Mouse (Mus musculus) heart, postnatal 0 days (tissue): Measurements from ENCODE around the gene Atg7.

Experiments used
- CTCF ChIP-seq: IDR thresholded peaks from 2 replicates; pipeline ENCODE4 v1.5.1; 2016; ENCODE audit warnings: antibody characterized with exemption, control low read depth, low read depth
- EP300 ChIP-seq: IDR thresholded peaks from 2 replicates; pipeline ENCODE4 v1.6.1; 2016; ENCODE audit warnings: antibody characterized with exemption, low read depth

- TF ChIP-seq CTCF (no peak), EP300 (no peak)
Observed at GRCm38 (mm10) chr6:114648352-114649030, 5.6 kb downstream of the Atg7 start.
